Mouse (Mus musculus): Measurements from ENCODE around the gene Tnk2. TPM values are rescaled to one million over a fixed set of nuclear protein-coding genes. Genes with fewer than 3 reads are reported as not detected.

Gene Tnk2
- 4.5 and 4.7 TPM in 2 replicates for polyA plus RNA-seq (2015; fragmentation: Nextera tagmentation; extraction: Ambion mirVana)

DNA sequence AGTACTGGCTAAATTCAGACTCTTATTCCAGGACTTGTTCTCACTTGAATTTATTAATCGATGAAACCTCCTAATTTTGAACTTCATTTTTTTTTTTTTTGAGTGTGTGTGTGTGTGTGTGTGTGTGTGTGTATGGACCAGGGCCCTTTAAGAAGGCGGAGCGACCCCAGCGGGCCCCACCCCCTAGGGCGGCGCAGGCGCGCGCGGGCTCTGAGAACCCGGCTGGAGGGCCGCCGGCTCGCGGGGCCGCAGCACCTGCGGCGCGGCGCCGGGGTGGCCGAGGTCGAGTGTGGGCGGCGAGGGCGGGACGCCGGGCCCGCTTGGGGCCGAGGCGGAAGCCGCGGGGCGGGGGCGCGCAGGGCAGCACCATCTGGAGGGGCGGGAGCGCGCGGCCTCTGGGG, at the start of gene Tnk2:
Gene Tnk2 (plus strand): TSS at position 214 of the 401 bp plus-strand sequence.
- Histone ChIP-seq H3K9me3 (replicated peaks) (no peaks in the 10 kb centered on the region), H3K27me3 (peaks cover 13% of the 10 kb centered on the region), H3K9ac (peak within 1 kb of the TSS; percentile 94), H3K27ac (replicated peaks) (peak within 1 kb of the TSS; percentile 80), H3K4me1 (replicated peaks) (peaks cover 45% of the 10 kb centered on the region), H3K4me3 (replicated peaks) (peak within 1 kb of the TSS; percentile 87), H3K4me2 (peak within 1 kb of the TSS; percentile 99), H3K36me3 (replicated peaks) (no peaks in the 10 kb centered on the region)
- WGBS (ENCODE audit: insufficient replicate concordance): under 1% methylated on average over 40 of the region's 40 CpGs
- ATAC-seq (ENCODE audit: insufficient read depth): peak; percentile 81

GRCm38 (mm10) chr16:32593916-32594315, 49.8 kb upstream of the Tnk2 start:
- H3K4me1 ChIP-seq (replicated peaks): peaks cover 26% of the 10 kb centered on the region
- no peak overlapping the region for H3K4me2 ChIP-seq
- no peaks in the 10 kb centered on the region for H3K9me3 ChIP-seq (replicated peaks)
- H3K27ac ChIP-seq (replicated peaks): no peak overlapping the region
- no peak overlapping the region for H3K4me3 ChIP-seq (replicated peaks)
- no peak overlapping the region for H3K9ac ChIP-seq
- no peaks in the 10 kb centered on the region for H3K36me3 ChIP-seq (replicated peaks)
- ATAC-seq (ENCODE audit: insufficient read depth): no peak
- peaks cover 23% of the 10 kb centered on the region for H3K27me3 ChIP-seq
- 46% methylated on average over 5 of the region's 5 CpGs for WGBS (ENCODE audit: insufficient replicate concordance)

- Histone ChIP-seq H3K9me3 (replicated peaks) (no peaks in the 10 kb centered on the region), H3K27ac (replicated peaks) (no peak overlapping the region), H3K4me1 (replicated peaks) (peaks cover 29% of the 10 kb centered on the region), H3K9ac (no peak overlapping the region), H3K4me2 (no peak overlapping the region), H3K4me3 (replicated peaks) (no peak overlapping the region), H3K27me3 (peaks cover 20% of the 10 kb centered on the region), H3K36me3 (replicated peaks) (no peaks in the 10 kb centered on the region)
- no peak for ATAC-seq (ENCODE audit: insufficient read depth)
- 61% methylated on average over 5 of the region's 5 CpGs for WGBS (ENCODE audit: insufficient replicate concordance)
Observed at GRCm38 (mm10) chr16:32594701-32595100, 49.0 kb upstream of the Tnk2 start.

DNA sequence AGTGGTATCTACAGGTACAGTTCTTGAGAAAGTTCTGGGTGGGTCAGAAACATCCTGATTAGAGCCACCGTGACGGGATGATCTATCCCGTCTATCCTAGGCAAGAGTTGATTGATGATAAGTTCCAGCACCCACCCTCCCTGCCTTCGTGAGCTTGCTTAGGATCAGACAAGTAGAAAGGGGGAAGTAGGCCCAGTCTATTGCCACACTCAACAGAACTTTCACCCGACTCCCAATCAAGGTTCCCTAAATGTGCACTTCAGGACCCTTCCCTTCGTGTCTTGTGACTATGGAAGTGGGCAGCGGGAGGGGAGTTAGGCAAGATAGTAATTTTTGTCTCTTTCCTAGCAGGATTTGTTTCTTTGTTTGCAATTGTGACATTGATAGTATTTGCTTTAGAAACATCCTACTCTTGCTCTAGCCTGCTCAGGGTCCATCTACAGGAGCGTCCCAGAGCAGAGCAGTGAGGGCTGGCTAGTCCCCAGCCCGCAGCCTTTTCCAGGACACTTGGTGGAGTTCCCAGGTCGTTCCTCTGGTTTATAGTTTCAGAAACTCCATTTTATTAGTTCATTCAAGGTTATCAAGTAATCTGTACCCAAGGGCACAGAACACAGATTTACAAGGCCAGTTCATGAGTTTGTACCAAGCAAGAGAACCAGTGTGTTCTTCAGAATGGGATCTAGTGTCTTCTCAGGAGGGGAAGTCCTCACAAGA, 48.4 kb upstream of the Tnk2 start:
- Histone ChIP-seq H3K4me3 (replicated peaks) (no peak overlapping the region), H3K36me3 (replicated peaks) (no peaks in the 10 kb centered on the region), H3K4me2 (no peak overlapping the region), H3K27me3 (peaks cover 17% of the 10 kb centered on the region), H3K27ac (replicated peaks) (0 out of 2 replicates have a peak overlapping the region, but pooled peaks have one; percentile 3), H3K9me3 (replicated peaks) (no peaks in the 10 kb centered on the region), H3K9ac (no peak overlapping the region), H3K4me1 (replicated peaks) (peaks cover 29% of the 10 kb centered on the region)
- 43% methylated on average over 10 of the region's 10 CpGs for WGBS (ENCODE audit: insufficient replicate concordance)
- ATAC-seq (ENCODE audit: insufficient read depth): no peak

GRCm38 (mm10) chr16:32597909-32598381, 45.7 kb upstream of the Tnk2 start:
- no peaks in the 10 kb centered on the region for H3K9me3 ChIP-seq (replicated peaks)
- peak overlapping the region; percentile 29; the same call in 1 of the 2 replicates for H3K9ac ChIP-seq
- H3K27ac ChIP-seq (replicated peaks): peak overlapping the region; percentile 83
- H3K4me2 ChIP-seq: peak overlapping the region; percentile 48
- ATAC-seq (ENCODE audit: insufficient read depth): peak; percentile 85
- no peaks in the 10 kb centered on the region for H3K36me3 ChIP-seq (replicated peaks)
- 0 out of 2 replicates have a peak overlapping the region, but pooled peaks have one; percentile 1 for H3K4me3 ChIP-seq (replicated peaks)
- H3K4me1 ChIP-seq (replicated peaks): peaks cover 29% of the 10 kb centered on the region
- 28% methylated on average over 4 of the region's 4 CpGs for WGBS (ENCODE audit: insufficient replicate concordance)
- peaks cover 17% of the 10 kb centered on the region for H3K27me3 ChIP-seq

- ATAC-seq (ENCODE audit: insufficient read depth): no peak
- Histone ChIP-seq H3K9ac (no peak overlapping the region), H3K4me2 (no peak overlapping the region), H3K27me3 (peaks cover 10% of the 10 kb centered on the region), H3K4me3 (replicated peaks) (no peak overlapping the region), H3K36me3 (replicated peaks) (no peaks in the 10 kb centered on the region), H3K9me3 (replicated peaks) (no peaks in the 10 kb centered on the region), H3K4me1 (replicated peaks) (peaks cover 24% of the 10 kb centered on the region), H3K27ac (replicated peaks) (0 out of 2 replicates have a peak overlapping the region, but pooled peaks have one; percentile 42)
- 79% methylated on average over 1 of the region's 1 CpGs for WGBS (ENCODE audit: insufficient replicate concordance)
Observed at GRCm38 (mm10) chr16:32599151-32599550, 44.5 kb upstream of the Tnk2 start.

DNA sequence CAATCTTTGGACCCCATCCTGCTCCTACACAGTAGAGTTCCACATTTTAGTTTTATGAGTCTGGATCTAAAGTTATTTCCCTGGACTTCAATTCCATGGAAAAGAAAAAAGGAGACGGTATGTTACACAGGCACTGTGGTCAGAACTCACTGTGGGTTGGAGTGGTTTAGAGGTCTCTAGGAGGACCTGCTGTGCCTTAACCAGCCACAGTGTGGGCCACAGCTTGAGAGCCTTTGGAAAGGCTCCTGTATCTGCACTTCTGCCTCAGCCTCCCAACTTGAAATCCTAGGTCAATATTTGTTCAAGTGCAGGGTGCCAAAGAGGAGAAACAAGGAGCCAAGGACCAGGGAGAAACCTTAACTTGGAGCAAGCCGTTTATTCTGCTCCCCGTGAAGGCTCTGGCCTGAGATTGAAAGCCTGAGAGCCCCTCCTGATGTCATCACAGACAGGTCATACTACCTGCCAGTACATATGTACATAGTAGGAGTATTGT, 41.4 kb upstream of the Tnk2 start:
- Histone ChIP-seq H3K4me2 (no peak overlapping the region), H3K9me3 (replicated peaks) (no peaks in the 10 kb centered on the region), H3K27ac (replicated peaks) (no peak overlapping the region), H3K9ac (no peak overlapping the region), H3K27me3 (no peaks in the 10 kb centered on the region), H3K4me3 (replicated peaks) (no peak overlapping the region), H3K36me3 (replicated peaks) (no peaks in the 10 kb centered on the region), H3K4me1 (replicated peaks) (peaks cover 21% of the 10 kb centered on the region)
- no peak for ATAC-seq (ENCODE audit: insufficient read depth)
- 81% methylated on average over 3 of the region's 3 CpGs for WGBS (ENCODE audit: insufficient replicate concordance)

- peak overlapping the region; percentile 74 for H3K4me3 ChIP-seq (replicated peaks)
- peak overlapping the region; percentile 79 for H3K4me2 ChIP-seq
- 27% methylated on average over 7 of the region's 7 CpGs for WGBS (ENCODE audit: insufficient replicate concordance)
- peak overlapping the region; percentile 46 for H3K9ac ChIP-seq
- peaks cover 19% of the 10 kb centered on the region for H3K4me1 ChIP-seq (replicated peaks)
- no peak for ATAC-seq (ENCODE audit: insufficient read depth)
- H3K9me3 ChIP-seq (replicated peaks): no peaks in the 10 kb centered on the region
- H3K27me3 ChIP-seq: no peaks in the 10 kb centered on the region
- peak overlapping the region; percentile 94 for H3K27ac ChIP-seq (replicated peaks)
- peaks cover 8% of the 10 kb centered on the region for H3K36me3 ChIP-seq (replicated peaks)
Observed at GRCm38 (mm10) chr16:32607562-32608343, 35.9 kb upstream of the Tnk2 start.

- peak overlapping the region; percentile 74 for H3K4me3 ChIP-seq (replicated peaks)
- peak overlapping the region; percentile 46 for H3K9ac ChIP-seq
- peaks cover 14% of the 10 kb centered on the region for H3K36me3 ChIP-seq (replicated peaks)
- peak overlapping the region; percentile 94 for H3K27ac ChIP-seq (replicated peaks)
- H3K9me3 ChIP-seq (replicated peaks): no peaks in the 10 kb centered on the region
- H3K4me1 ChIP-seq (replicated peaks): peaks cover 25% of the 10 kb centered on the region
- H3K27me3 ChIP-seq: no peaks in the 10 kb centered on the region
- ATAC-seq (ENCODE audit: insufficient read depth): no peak
- H3K4me2 ChIP-seq: peak overlapping the region; percentile 79
- whole genome bisulfite sequencing (ENCODE audit: insufficient replicate concordance): 2% methylated on average over 8 of the region's 8 CpGs
Observed at GRCm38 (mm10) chr16:32608344-32608711, 35.3 kb upstream of the Tnk2 start.

GRCm38 (mm10) chr16:32608712-32609400, 34.8 kb upstream of the Tnk2 start, which contains the start of gene Tfrc:
Gene Tfrc (plus strand): TSS chr16:32608920.
- WGBS (ENCODE audit: insufficient replicate concordance): under 1% methylated on average over 71 of the region's 73 CpGs
- Histone ChIP-seq H3K36me3 (replicated peaks) (peaks cover 19% of the 10 kb centered on the region), H3K27ac (replicated peaks) (peak within 1 kb of the TSS; percentile 94), H3K9me3 (replicated peaks) (no peaks in the 10 kb centered on the region), H3K27me3 (no peaks in the 10 kb centered on the region), H3K4me3 (replicated peaks) (peak within 1 kb of the TSS; percentile 74), H3K9ac (peak within 1 kb of the TSS; percentile 85), H3K4me2 (peak within 1 kb of the TSS; percentile 79), H3K4me1 (replicated peaks) (peaks cover 29% of the 10 kb centered on the region)
- ATAC-seq (ENCODE audit: insufficient read depth): peak; percentile 91
